Mouse (Mus musculus) limb, embryonic 14.5 days (tissue): ENCODE measurements at regions not wholly inside any gene's neighbourhood (a gene's known extent, or its start where the extent isn't known, plus 50 kb on each side); places are given as distances from the start of the nearest gene placed in this dataset.

Experiments used
- ATAC-seq: fragments of 200-750 bp; cut with Nextera tagmentation; 2 replicates; pipeline ENCODE4 v1.8.0; 2017; ENCODE audit warnings: low read depth, moderate number of reproducible peaks, moderate TSS enrichment; ENCODE audit not compliant: low FRiP score
- DNase-seq: peaks from one replicate; pipeline ENCODE4 v3.0.0-alpha.2; 2015; ENCODE audit warnings: low spot score
- H3K27ac ChIP-seq: fragments of 300-500 bp; sonication (generic); replicated peaks from 2 replicates; pipeline ENCODE4 v1.5.1; 2014; ENCODE audit warnings: low read depth, mild to moderate bottlenecking, low read length, moderate library complexity, mixed read lengths
- H3K27me3 ChIP-seq: fragments of 300-500 bp; sonication (generic); 2 replicates; pipeline ENCODE4 v1.6.1; 2014; ENCODE audit warnings: low read length, mixed read lengths; ENCODE audit not compliant: control insufficient read depth, insufficient read depth
- H3K36me3 ChIP-seq: fragments of 300-500 bp; sonication (generic); 2 replicates; pipeline ENCODE4 v1.6.1; 2014; ENCODE audit warnings: mild to moderate bottlenecking, low read length, moderate library complexity, mixed read lengths; ENCODE audit not compliant: control insufficient read depth, insufficient read depth
- H3K4me1 ChIP-seq: fragments of 300-500 bp; sonication (generic); 2 replicates; pipeline ENCODE4 v1.6.1; 2014; ENCODE audit warnings: antibody characterized with exemption, low read length, mixed read lengths; ENCODE audit not compliant: control insufficient read depth, insufficient read depth
- H3K4me2 ChIP-seq: fragments of 300-500 bp; sonication (generic); replicated peaks from 2 replicates; pipeline ENCODE4 v1.6.1; 2014; ENCODE audit warnings: low read depth, mild to moderate bottlenecking, low read length, moderate library complexity; ENCODE audit not compliant: severe bottlenecking
- H3K4me3 ChIP-seq: fragments of 300-500 bp; sonication (generic); replicated peaks from 2 replicates; pipeline ENCODE4 v1.5.1; 2014; ENCODE audit warnings: low read length
- H3K9ac ChIP-seq: fragments of 300-500 bp; sonication (generic); 2 replicates; pipeline ENCODE4 v1.6.1; 2014; ENCODE audit warnings: mild to moderate bottlenecking, low read depth, low read length, moderate library complexity; ENCODE audit not compliant: severe bottlenecking
- H3K9me3 ChIP-seq: fragments of 300-500 bp; sonication (generic); 2 replicates; pipeline ENCODE4 v1.6.1; 2016; ENCODE audit warnings: low read length; ENCODE audit not compliant: control insufficient read depth
- POLR2A ChIP-seq: fragments of 200-500 bp; IDR thresholded peaks from 2 replicates; pipeline ENCODE4 v1.8.0; 2012; ENCODE audit warnings: inconsistent platforms, mild to moderate bottlenecking, moderate library complexity, borderline replicate concordance; ENCODE audit not compliant: insufficient read depth, insufficient read length; ENCODE audit errors: extremely low read depth
- WGBS: fragments of 180-500 bp; shearing (Covaris S2); extraction: QIAGEN DNeasy Blood & Tissue Kit; methylation state at CpG from one replicate; pipeline ENCODE4 v1.1.7; 2014; 5-methylcytosine and 5-hydroxymethylcytosine counted together

DNA sequence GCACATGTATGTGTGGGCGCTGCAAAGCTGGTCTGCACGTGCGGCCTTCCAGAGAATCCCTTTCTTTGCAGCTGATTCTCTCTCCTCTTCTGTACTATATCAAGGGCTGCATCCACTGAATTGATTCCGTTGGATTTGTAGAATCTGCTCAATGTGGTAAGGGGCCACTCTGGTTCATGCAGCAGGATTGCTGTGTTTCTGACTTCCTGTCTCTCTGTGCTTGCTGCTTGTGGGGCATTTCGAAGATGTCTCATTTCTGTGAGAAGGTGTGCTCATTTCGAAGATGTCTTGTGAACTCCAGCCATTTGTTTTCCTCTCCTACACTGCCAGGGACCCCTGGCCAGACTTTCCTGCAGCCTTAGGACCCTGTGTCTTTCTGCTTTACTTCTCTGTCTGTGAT is 1215.9 kb upstream of the A1bg start:
- H3K27ac ChIP-seq = no peak overlapping the region
- H3K9me3 ChIP-seq = no peaks in the 10 kb centered on the region
- 0 out of 2 replicates have a peak, but pooled peaks cover 4% of the 10 kb centered on the region for H3K4me1 ChIP-seq
- DNase-seq = no peak
- no peak overlapping the region for H3K9ac ChIP-seq
- no peaks in the 10 kb centered on the region for H3K27me3 ChIP-seq
- TF ChIP-seq POLR2A = no peak
- no peak for ATAC-seq
- no peaks in the 10 kb centered on the region for H3K36me3 ChIP-seq
- 82% methylated on average over 6 of the region's 6 CpGs for WGBS
- H3K4me3 ChIP-seq = no peak overlapping the region
- H3K4me2 ChIP-seq = no peak overlapping the region

DNA sequence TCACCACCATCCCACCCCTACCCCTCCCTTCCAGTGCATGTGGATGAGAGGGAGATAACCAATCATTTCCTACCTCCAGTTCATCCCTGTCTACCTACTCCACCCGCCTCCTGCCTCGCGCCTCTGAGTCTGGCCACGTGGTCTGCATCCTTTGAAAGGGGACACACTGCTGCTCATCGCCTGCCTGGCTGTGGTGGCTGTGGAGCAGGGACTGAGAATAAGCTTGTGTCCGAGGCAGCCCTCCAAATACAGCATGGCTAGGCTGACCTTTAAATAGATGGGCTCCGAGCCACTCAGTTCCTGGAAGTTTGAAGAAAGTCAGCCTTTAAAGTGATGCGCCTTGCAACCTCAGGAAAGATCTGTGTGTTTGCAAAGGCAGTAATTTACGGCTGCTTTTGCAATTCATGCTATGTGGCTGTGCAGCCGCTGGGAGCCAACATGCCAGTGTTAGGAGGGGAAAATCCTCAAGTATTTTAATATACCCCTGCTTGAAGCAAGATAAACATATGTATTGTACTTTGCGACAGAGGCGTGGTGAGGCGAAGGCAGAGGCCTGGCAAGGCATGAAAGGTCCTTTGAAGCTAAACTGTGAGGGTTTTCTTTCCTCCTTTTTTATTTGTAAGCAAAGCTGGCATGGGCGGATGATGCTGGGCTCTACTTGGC is 1214.3 kb upstream of the A1bg start:
- no peak overlapping the region for H3K4me2 ChIP-seq
- no peak overlapping the region for H3K27ac ChIP-seq
- no peaks in the 10 kb centered on the region for H3K27me3 ChIP-seq
- 0 out of 2 replicates have a peak, but pooled peaks cover 4% of the 10 kb centered on the region for H3K4me1 ChIP-seq
- no peaks in the 10 kb centered on the region for H3K9me3 ChIP-seq
- no peak overlapping the region for H3K4me3 ChIP-seq
- ATAC-seq (no peak), DNase-seq (peak; percentile 34)
- H3K36me3 ChIP-seq = no peaks in the 10 kb centered on the region
- H3K9ac ChIP-seq = no peak overlapping the region
- 46% methylated on average over 14 of the region's 14 CpGs for WGBS
- no peak for TF ChIP-seq POLR2A

- Histone ChIP-seq H3K4me2 (no peak overlapping the region), H3K4me1 (0 out of 2 replicates have a peak, but pooled peaks cover 4% of the 10 kb centered on the region), H3K9ac (no peak overlapping the region), H3K36me3 (no peaks in the 10 kb centered on the region), H3K27ac (no peak overlapping the region), H3K9me3 (no peaks in the 10 kb centered on the region), H3K27me3 (no peaks in the 10 kb centered on the region), H3K4me3 (no peak overlapping the region)
- no peak for DNase-seq
- no peak for ATAC-seq
- 71% methylated on average over 8 of the region's 8 CpGs for WGBS
- TF ChIP-seq POLR2A = no peak
Observed at GRCm38 (mm10) chr15:62134835-62135234, 1212.0 kb upstream of the A1bg start.

DNA sequence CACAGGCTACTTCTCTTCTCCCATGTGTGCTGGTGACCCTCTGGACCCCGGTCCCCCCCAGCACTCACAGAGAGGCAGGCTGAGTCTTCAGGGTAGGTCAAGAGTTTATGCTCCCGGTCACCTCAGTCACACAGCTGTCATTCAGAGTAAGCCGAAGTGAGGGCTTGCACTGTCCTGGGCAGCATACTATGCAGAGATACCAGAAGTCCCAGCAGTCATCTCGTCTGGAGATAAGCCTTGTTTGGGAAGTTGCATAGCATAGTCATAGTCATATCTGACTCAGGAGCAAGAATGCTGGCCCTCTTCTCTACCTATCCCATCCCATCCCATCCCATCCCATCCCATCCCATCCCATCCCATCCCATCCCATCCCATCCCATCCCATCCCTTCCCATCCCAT is 1211.5 kb upstream of the A1bg start:
- ATAC-seq = no peak
- Histone ChIP-seq H3K4me2 (no peak overlapping the region), H3K27ac (no peak overlapping the region), H3K4me3 (no peak overlapping the region), H3K27me3 (no peaks in the 10 kb centered on the region), H3K9me3 (no peaks in the 10 kb centered on the region), H3K9ac (no peak overlapping the region), H3K4me1 (0 out of 2 replicates have a peak, but pooled peaks cover 2% of the 10 kb centered on the region), H3K36me3 (no peaks in the 10 kb centered on the region)
- DNase-seq = no peak
- no peak for TF ChIP-seq POLR2A
- WGBS = 85% methylated on average over 4 of the region's 4 CpGs

DNA sequence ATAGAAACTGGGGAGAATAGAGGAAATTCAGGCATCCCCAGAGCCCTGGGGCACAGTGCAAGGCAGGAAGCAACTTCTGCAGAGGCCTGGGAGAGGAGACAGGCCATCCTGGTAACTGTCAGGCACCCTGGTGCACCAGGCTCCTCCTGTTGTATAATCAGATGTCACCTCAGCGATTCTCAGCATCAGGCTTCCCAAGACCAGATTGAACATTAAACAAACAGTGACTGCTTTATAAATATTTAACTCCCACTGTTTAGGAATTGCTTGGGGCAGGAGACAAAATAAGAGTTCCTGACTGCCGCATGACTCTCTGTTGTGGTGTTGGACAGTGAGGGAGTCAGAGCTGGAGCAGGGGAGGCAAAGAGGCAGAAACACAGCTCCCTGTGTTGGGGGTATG is 1210.1 kb upstream of the A1bg start:
- Histone ChIP-seq H3K9me3 (no peaks in the 10 kb centered on the region), H3K27ac (no peak overlapping the region), H3K4me3 (no peak overlapping the region), H3K4me2 (no peak overlapping the region), H3K36me3 (no peaks in the 10 kb centered on the region), H3K4me1 (peaks cover 7% of the 10 kb centered on the region; the same call in 1 of the 2 replicates), H3K9ac (no peak overlapping the region), H3K27me3 (no peaks in the 10 kb centered on the region)
- 65% methylated on average over 2 of the region's 2 CpGs for WGBS
- no peak for DNase-seq
- no peak for ATAC-seq
- no peak for TF ChIP-seq POLR2A
